ENCODE assay signal across 17 mouse cellular contexts in genomic region chr19:26768846-26769245, GRCm38 (mm10).
DNase-seq lines count a peak whose midpoint lies in the region; ATAC-seq lines count a peak whose summit lies in the region.
"Had no signal": no experiment of that assay in that cellular context is flagged by ENCODE, and none has a peak within 500 bp of the region (broad histone marks: within the 10 kb centered on the region; RNA-seq: fewer than 3 reads in every experiment).

No protein-coding gene starts in this region.

- H3K27me3 ChIP-seq in forebrain, embryonic 12.5 days = no peaks in the 10 kb centered on the region
- no peaks in the 10 kb centered on the region for H3K27me3 ChIP-seq in hindbrain, embryonic 14.5 days (ENCODE audit: control insufficient read depth, insufficient read depth, low read length)
- no peaks in the 10 kb centered on the region for H3K27me3 ChIP-seq in midbrain, embryonic 16.5 days (ENCODE audit: control insufficient read depth, insufficient read depth, low read depth, low read length)

- ATAC-seq in forebrain, embryonic 12.5 days (ENCODE audit: low FRiP score) = no peak
- no peak for ATAC-seq in hindbrain, embryonic 14.5 days (ENCODE audit: low FRiP score)
- no peak for ATAC-seq in midbrain, embryonic 16.5 days

- H3K4me2 ChIP-seq in forebrain, embryonic 12.5 days = no peak overlapping the region
- no peak overlapping the region for H3K4me2 ChIP-seq in hindbrain, embryonic 14.5 days (replicated peaks)
- H3K4me2 ChIP-seq in midbrain, embryonic 16.5 days (ENCODE audit: low read length) = no peak overlapping the region

- intact Hi-C loops in heart, postnatal 25 days (cut with DNase I) = no loop called here

- peak; percentile 80 for DNase-seq in heart, adult 11 months
- DNase-seq in heart, postnatal 25 days (ENCODE audit: low spot score) = no peak
- DNase-seq in hindbrain, embryonic 14.5 days (ENCODE audit: low spot score) = no peak
- DNase-seq in adrenal gland, postnatal 14 days = no peak
- DNase-seq in heart, postnatal 4 days = no peak
- DNase-seq in adrenal gland, postnatal 36 days = no peak
- DNase-seq: cerebellum, adult 11 months; cerebellum, postnatal 25 days; kidney, adult 8-10 months; kidney, postnatal 36 days; layer of hippocampus, postnatal 36 days; lung, adult 2 months; right cerebral cortex, adult 18-20 months; thymus, adult 2 months had no signal

- no peak overlapping the region for H3K4me3 ChIP-seq in forebrain, embryonic 12.5 days (replicated peaks)
- no peak overlapping the region for H3K4me3 ChIP-seq in hindbrain, embryonic 14.5 days (replicated peaks; ENCODE audit: low read length)
- H3K4me3 ChIP-seq in midbrain, embryonic 16.5 days (ENCODE audit: low read depth, low read length) = no peak overlapping the region
- H3K4me3 ChIP-seq: erythroblast, embryonic 14.5 days had no signal

- H3K27ac ChIP-seq in forebrain, embryonic 12.5 days = peak overlapping the region; percentile 98
- peak overlapping the region; percentile 99 for H3K27ac ChIP-seq in hindbrain, embryonic 14.5 days
- peak overlapping the region; percentile 99 for H3K27ac ChIP-seq in midbrain, embryonic 16.5 days (ENCODE audit: low read length)

- peaks cover 33% of the 10 kb centered on the region for H3K4me1 ChIP-seq in forebrain, embryonic 12.5 days
- peaks cover 23% of the 10 kb centered on the region for H3K4me1 ChIP-seq in hindbrain, embryonic 14.5 days (replicated peaks; ENCODE audit: control insufficient read depth, insufficient read depth, low read length)
- H3K4me1 ChIP-seq in midbrain, embryonic 16.5 days (ENCODE audit: control insufficient read depth, insufficient read depth, low read length) = peaks cover 36% of the 10 kb centered on the region

- H3K9me3 ChIP-seq in forebrain, embryonic 12.5 days = no peaks in the 10 kb centered on the region
- H3K9me3 ChIP-seq in hindbrain, embryonic 14.5 days (ENCODE audit: control insufficient read depth, low read length) = no peaks in the 10 kb centered on the region
- no peaks in the 10 kb centered on the region for H3K9me3 ChIP-seq in midbrain, embryonic 16.5 days (replicated peaks; ENCODE audit: control insufficient read depth, low read length, poor library complexity, severe bottlenecking)

- no peak overlapping the region for H3K9ac ChIP-seq in forebrain, embryonic 12.5 days
- no peak overlapping the region for H3K9ac ChIP-seq in hindbrain, embryonic 14.5 days
- no peak overlapping the region for H3K9ac ChIP-seq in midbrain, embryonic 16.5 days (ENCODE audit: low read depth, low read length)

- 85% methylated on average over 5 of the region's 5 CpGs for WGBS in forebrain, embryonic 12.5 days
- 76% methylated on average over 5 of the region's 5 CpGs for WGBS in hindbrain, embryonic 14.5 days
- WGBS in midbrain, embryonic 16.5 days = 69% methylated on average over 5 of the region's 5 CpGs

- H3K36me3 ChIP-seq in forebrain, embryonic 12.5 days (replicated peaks) = peaks cover 11% of the 10 kb centered on the region
- H3K36me3 ChIP-seq in hindbrain, embryonic 14.5 days (replicated peaks; ENCODE audit: control insufficient read depth, insufficient read depth) = peaks cover 17% of the 10 kb centered on the region
- peaks cover 5% of the 10 kb centered on the region; the same call in 1 of the 2 replicates for H3K36me3 ChIP-seq in midbrain, embryonic 16.5 days (ENCODE audit: control insufficient read depth, insufficient read depth, low read length)
